Mouse (Mus musculus) thymus, adult 2 months (tissue): ENCODE data around the gene Swsap1. TPM values are rescaled to one million over a fixed set of nuclear protein-coding genes. Genes with fewer than 3 reads are reported as not detected.

ENCODE experiments used
- DNase-seq: peaks from one replicate; pipeline ENCODE4 v3.0.0; 2021
- H3K27ac ChIP-seq: fragments of 200-500 bp; 2 replicates; pipeline ENCODE4 v1.5.1; 2012; ENCODE audit warnings: low read length, control low read depth; ENCODE audit not compliant: control insufficient read depth, insufficient read depth
- H3K27me3 ChIP-seq: fragments of 200-500 bp; 2 replicates; pipeline ENCODE4 v1.6.1; 2012; ENCODE audit warnings: mild to moderate bottlenecking, low read length, moderate library complexity, mixed read lengths; ENCODE audit not compliant: control insufficient read depth, insufficient read depth
- H3K36me3 ChIP-seq: fragments of 200-500 bp; 2 replicates; pipeline ENCODE4 v1.6.1; 2012; ENCODE audit warnings: mild to moderate bottlenecking, low read length, moderate library complexity; ENCODE audit not compliant: control insufficient read depth, insufficient read depth
- H3K4me1 ChIP-seq: fragments of 200-500 bp; replicated peaks from 2 replicates; pipeline ENCODE4 v1.6.1; 2012; ENCODE audit warnings: low read length; ENCODE audit not compliant: control insufficient read depth, insufficient read depth
- H3K4me3 ChIP-seq: fragments of 200-500 bp; 2 replicates; pipeline ENCODE4 v1.5.1; 2012; ENCODE audit warnings: mild to moderate bottlenecking, low read length, control low read depth, moderate library complexity; ENCODE audit not compliant: control insufficient read depth, insufficient read depth
- CTCF ChIP-seq: fragments of 200-500 bp; IDR thresholded peaks from 2 replicates; pipeline ENCODE4 v1.5.1; 2012; ENCODE audit warnings: mild to moderate bottlenecking, control low read depth, low read length, moderate library complexity, borderline replicate concordance; ENCODE audit not compliant: control insufficient read depth, poor library complexity, insufficient read depth; ENCODE audit errors: extremely low read depth
- POLR2A ChIP-seq: fragments of 200-500 bp; IDR thresholded peaks from 2 replicates; pipeline ENCODE4 v1.6.1; 2012; ENCODE audit warnings: mild to moderate bottlenecking, low read length, control low read depth, moderate library complexity; ENCODE audit not compliant: control insufficient read depth, poor library complexity, insufficient read depth; ENCODE audit errors: extremely low read depth
- WGBS: fragments of 180-500 bp; shearing (Covaris S2); methylation state at CpG from one replicate; pipeline ENCODE4 v1.1.7; 2018; 5-methylcytosine and 5-hydroxymethylcytosine counted together
- polyA plus RNA-seq: library from polyadenylated mRNA; depleted of rRNA; stranded (reverse); fragments of >200 nt; gene quantifications from 2 replicates; pipeline ENCODE4 v1.2.3, GENCODE M21; 2012; rRNA removed

Swsap1 gene
- 6.7 and 7.6 TPM in 2 replicates for polyA plus RNA-seq

DNA sequence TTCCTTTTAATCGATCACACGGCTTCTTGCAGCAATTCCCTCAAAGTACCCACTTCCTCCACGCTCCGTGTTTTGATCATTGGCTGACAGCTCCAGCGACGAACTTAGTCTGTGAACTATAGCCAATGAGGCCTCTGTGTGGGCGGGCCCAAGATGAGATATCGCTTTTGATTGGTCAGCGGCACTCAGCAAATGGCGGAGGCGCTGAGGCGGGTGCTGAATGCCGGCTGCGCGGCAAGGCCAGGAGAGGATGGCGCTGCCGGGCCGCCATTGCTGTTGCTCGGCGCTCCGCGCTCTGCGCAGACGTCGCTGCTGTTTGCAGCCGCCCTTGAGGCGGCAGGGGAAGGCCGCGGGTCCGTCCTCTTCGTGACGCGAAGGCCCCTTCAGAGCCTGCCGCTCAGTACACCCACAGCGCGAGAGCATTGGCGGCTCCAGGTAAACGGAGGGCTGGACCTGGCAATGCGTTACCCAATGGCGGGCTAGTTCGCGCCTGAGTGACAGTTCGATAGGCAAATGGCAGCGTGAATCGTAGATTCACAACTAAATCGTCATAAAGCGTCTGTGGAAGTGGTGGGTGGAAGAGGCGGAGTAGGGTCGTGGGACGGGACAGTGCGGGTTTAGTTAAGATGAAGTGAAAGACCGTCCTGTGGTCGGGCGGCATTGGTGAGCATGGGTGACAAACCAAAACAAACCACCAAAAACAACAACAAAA, at the start of gene Swsap1:
Gene Swsap1, plus strand, starts transcription at position 186 of the 712 bp plus-strand sequence.
- Histone ChIP-seq H3K36me3 (no peaks in the 10 kb centered on the region), H3K27me3 (no peaks in the 10 kb centered on the region; the same call in 1 of the 2 replicates), H3K4me1 (0 out of 2 replicates have a peak, but pooled peaks cover 3% of the 10 kb centered on the region), H3K27ac (peak within 1 kb of the TSS; percentile 67), H3K4me3 (peak within 1 kb of the TSS; percentile 67)
- peak; percentile 99 for DNase-seq
- WGBS = under 1% methylated on average over 54 of the region's 54 CpGs
- TF ChIP-seq CTCF (no peak; the same call in 1 of the 2 replicates), POLR2A (peak; percentile 43; the same call in 1 of the 2 replicates)

DNA sequence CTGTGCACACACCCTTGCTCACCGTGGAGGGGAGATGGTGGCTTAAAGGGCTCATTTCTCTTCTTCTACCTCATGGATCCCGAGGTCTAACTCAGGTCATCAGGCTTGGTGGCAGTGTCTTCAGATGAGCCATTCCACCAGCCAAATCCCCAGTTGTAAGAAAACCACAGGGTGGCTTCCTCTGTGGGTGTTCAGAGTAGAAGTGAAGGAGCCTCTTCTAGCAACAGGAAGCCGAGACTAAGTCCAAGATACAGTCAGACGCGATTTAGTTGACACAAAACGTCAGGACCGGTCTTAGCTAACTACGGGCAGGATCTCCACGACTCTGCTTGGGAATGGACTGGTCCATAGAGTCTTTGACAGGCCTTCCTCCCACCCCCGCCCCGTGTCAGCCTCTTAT, 47.3 kb upstream of the Swsap1 start:
- WGBS = 8% methylated on average over 11 of the region's 11 CpGs
- peak overlapping the region; percentile 16; the same call in 1 of the 2 replicates for H3K27ac ChIP-seq
- no peak for DNase-seq

DNA sequence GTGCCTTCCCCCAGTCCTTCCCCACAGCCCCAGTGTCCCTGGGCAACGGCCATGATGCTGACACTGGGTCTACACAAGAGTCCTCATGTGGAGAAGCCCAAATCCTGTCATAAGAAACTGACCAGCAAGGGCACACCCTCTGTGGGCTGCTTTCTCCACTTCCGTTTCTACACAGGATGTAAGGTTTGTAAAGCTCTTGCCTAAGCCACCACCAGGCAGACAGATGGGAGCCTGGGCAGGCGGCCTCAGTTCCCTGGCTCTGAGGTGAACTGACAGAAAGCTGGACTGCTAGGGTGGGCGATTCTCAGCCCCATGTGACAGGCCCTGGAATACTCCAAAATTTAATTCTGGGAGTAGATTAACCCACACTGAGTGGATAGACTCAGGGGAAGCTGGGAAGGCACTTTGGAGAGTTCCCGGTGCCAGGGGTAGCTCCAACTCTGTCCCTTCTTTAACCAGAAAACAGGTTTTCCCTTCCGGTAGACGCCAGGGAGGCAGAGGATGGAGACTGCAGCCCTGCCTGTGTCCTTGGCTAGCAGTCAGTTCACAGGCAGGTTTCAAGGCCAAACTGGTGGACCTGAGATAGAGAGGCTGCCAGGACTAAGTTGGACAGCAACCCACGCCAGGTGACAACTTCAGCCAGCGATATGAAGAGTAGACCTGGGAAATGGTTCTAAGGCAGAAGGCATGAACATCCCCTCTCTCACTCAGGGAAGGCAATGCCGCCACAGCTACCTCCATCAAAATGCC, 45.9 kb upstream of the Swsap1 start:
- TF ChIP-seq POLR2A (no peak), CTCF (no peak)
- H3K4me3 ChIP-seq = no peak overlapping the region
- no peak overlapping the region for H3K27ac ChIP-seq
- H3K36me3 ChIP-seq = no peaks in the 10 kb centered on the region
- DNase-seq = no peak
- H3K27me3 ChIP-seq = no peaks in the 10 kb centered on the region
- 65% methylated on average over 10 of the region's 10 CpGs for WGBS
- H3K4me1 ChIP-seq = peaks cover 26% of the 10 kb centered on the region

More for the DNA sequence above, 47.3 kb upstream of the Swsap1 start:
- H3K4me3 ChIP-seq = no peak overlapping the region
- H3K36me3 ChIP-seq = no peaks in the 10 kb centered on the region
- peaks cover 26% of the 10 kb centered on the region for H3K4me1 ChIP-seq
- no peaks in the 10 kb centered on the region for H3K27me3 ChIP-seq
- TF ChIP-seq POLR2A (no peak), CTCF (no peak)

DNA sequence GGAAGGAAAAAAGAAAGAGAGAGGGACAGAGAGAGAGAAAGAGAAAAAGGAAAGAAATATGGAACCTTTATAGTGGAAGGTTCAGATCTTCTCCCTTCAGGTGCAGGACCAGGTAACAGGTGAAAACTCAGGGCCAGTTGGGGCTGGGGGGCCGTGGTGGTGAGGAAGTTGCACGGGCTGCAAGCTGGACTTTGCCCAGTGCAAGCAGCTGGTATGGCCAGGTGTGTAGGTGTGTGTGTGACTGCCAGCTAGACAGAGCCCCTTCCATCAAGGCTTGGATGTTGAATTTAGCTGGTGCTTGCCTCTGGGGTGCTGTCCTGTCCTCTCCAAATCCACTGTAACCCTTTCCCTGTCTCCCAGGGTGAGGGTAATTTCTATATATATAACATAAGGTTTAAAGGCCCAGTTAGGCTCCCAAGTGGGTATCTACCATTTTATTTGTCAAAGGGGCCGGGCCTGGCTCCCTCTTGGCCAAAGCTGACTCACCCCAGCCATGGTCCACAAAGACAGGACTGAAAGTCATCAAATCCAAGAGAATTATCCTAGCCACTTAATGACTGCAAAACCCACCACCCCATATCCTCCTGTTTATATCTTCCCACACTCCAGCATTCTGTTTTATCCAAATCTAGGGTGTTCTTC, 38.6 kb upstream of the Swsap1 start:
- Histone ChIP-seq H3K27ac (no peak overlapping the region), H3K4me1 (peaks cover 11% of the 10 kb centered on the region), H3K27me3 (no peaks in the 10 kb centered on the region), H3K4me3 (peak overlapping the region; percentile 72; the same call in 1 of the 2 replicates), H3K36me3 (no peaks in the 10 kb centered on the region)
- DNase-seq = no peak
- TF ChIP-seq POLR2A = no peak
- WGBS = 65% methylated on average over 3 of the region's 3 CpGs

DNA sequence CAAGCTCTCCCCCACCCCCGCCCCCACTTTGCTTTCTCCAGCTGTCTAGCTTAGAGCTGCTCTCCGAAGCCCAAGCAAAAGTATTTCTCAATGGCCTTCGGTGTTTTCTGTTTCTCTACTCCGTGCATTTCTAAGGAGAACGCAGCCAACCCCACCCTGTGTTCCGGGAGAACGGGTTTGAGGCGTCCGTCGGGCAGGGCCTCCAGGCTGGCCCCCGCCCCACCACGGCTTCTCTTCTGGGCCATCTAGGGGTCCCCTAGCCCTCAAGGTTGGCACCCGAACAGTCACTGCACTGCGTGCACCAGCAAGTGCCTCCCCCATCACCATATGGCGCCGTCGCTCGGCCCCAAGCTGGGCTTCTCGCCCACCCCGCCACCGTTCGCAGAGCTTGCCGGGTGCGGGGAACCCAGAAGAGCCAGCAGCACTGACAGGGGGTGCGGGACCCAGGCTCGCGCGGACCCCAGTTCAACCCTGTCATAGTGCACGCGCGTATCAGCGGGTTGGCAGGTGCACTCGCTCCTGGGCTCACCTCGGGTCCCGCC, 38.0 kb upstream of the Swsap1 start:
- H3K4me3 ChIP-seq = peak overlapping the region; percentile 72
- H3K4me1 ChIP-seq = peaks cover 11% of the 10 kb centered on the region
- 3% methylated on average over 35 of the region's 35 CpGs for WGBS
- H3K27ac ChIP-seq = no peak overlapping the region
- TF ChIP-seq CTCF (no peak), POLR2A (no peak)
- DNase-seq = no peak
- no peaks in the 10 kb centered on the region for H3K36me3 ChIP-seq
- no peaks in the 10 kb centered on the region for H3K27me3 ChIP-seq

DNA sequence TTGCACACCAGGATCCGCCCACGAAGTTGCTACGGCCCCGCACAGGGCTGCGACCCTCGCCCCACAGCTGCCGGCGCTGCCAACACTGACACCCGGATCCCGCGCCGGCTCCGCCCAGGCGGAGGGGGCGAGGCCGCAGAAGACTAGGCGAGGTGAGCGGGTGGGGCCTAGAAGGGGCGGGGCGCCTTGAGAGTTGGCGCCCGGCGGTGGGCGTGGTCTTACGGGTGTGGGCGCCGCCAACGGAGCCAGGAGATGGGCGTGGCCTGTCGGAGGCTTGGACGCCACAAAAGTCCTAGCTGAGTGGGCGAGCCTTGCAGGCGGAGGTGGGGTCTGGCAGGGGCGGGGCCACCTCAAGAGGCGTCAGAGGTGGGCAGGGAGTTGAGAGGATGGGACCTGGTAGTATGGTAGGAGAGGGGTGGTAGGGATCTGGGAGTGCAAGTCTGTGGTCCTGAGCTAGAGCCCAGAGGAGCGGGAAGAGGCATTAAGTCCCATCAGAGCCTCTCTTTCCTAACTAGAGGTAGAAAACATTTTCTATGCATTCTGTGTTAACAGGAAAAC, 37.4 kb upstream of the Swsap1 start, which contains the start of gene Rab3d:
Gene Rab3d, minus strand, starts transcription at position 158 of the 558 bp plus-strand sequence.
- H3K4me1 ChIP-seq = peaks cover 11% of the 10 kb centered on the region
- no peak within 1 kb of the TSS for H3K27ac ChIP-seq
- H3K27me3 ChIP-seq = no peaks in the 10 kb centered on the region
- H3K36me3 ChIP-seq = no peaks in the 10 kb centered on the region
- DNase-seq = peak; percentile 95
- TF ChIP-seq CTCF (peak; percentile 60; the same call in 1 of the 2 replicates), POLR2A (peak; percentile 80)
- under 1% methylated on average over 36 of the region's 36 CpGs for WGBS
- peak within 1 kb of the TSS; percentile 72 for H3K4me3 ChIP-seq
